Mouse (Mus musculus) urinary bladder, postnatal 10 days (tissue): Measurements from ENCODE around the gene Dnajb3.
A peak's percentile ranks its signal among the peaks of the same experiment; 100 is the strongest.

ENCODE experiments used
- DNase-seq: peaks from one replicate; pipeline ENCODE4 v3.0.0; 2022; ENCODE audit warnings: low spot score

Gene Dnajb3

GRCm38 (mm10) chr1:88205294-88205922 lies at the start of gene Dnajb3:
TSS of gene Dnajb3 (minus strand) at chr1:88205782.
- DNase-seq = no peak

GRCm38 (mm10) chr1:88254793-88255465 lies 49.3 kb upstream of the Dnajb3 start:
- no peak for DNase-seq

DNA sequence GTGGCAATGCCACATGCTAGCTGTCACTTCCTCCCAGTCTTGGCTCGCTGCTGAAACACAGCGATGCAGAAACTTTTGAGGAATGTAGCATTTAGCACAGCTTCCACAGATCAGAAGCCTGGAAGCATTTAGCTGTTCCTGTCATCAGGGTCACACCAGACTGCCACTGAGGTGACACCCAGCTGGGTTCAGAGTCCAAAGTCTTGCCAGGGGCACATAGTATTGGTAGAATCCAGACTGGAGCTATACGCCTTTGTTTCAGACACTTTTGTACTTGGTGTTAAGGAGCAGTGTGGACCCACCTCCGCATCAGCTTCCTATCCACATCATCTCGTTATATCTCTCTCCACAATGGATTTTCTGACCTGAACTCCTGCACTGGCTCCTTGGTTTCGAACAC lies 48.0 kb upstream of the Dnajb3 start:
- DNase-seq = no peak

DNA sequence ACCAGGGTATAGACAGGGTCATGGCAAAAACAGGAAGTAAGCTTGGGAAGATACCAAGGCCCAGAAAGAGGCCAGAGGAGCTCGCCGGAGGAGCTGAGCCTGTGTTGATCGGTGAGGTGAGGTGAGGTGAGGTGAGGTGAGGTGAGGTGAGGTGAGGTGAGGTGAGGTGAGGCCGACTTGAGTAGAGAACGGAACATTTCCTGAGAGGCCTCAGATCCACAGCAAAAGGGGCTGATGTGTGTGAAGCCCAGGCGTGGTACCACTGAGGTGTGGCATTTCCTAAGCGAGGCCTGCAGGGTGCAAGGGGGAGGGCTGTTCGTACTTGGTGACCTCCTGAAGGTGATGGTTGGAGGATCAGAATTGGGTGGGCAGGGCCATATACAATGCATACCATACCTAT lies 47.5 kb upstream of the Dnajb3 start:
- DNase-seq = no peak

DNA sequence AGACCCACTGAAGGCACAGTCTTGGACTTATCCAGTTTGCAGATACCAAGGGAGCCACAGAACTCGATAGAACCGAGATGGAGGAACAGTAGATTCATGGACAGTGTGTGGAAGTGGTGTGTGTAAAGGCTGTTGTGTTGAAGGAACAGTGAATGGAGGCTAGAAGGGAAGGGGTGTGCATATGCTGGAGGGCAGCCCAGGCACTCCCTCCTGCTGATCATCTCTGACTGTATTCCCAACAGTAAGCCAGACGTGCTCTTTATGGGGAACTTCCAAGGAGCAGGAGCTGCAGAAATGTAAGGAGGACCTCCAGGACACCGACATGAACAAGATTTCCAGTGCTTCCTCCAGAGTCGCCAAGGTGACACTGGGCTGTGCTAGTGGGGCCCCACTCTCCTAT lies 44.4 kb upstream of the Dnajb3 start:
- no peak for DNase-seq

- DNase-seq = no peak
Measured at GRCm38 (mm10) chr1:88249596-88249995, 44.0 kb upstream of the Dnajb3 start.

DNA sequence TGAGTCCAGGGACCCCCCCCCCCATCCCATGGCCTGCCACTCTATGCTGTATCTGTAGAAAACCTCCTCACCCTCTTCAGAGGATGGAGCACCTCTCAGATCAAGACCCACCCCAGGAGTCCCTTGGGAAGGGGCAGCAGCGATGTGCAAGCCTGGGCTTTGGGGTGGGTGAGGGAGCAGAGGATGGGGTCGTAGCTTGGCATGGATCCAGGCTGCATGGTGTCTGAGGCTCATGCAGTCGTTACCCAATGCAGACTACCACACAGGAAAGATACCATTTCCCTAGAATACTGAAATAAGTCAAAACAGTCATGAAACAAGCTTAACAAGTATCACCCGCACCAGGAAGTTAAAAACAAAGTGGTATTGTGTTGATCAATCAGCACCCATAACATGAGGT lies 43.1 kb upstream of the Dnajb3 start:
- DNase-seq = no peak

GRCm38 (mm10) chr1:88247660-88248059 lies 42.1 kb upstream of the Dnajb3 start:
- DNase-seq = no peak

- no peak for DNase-seq
Measured at GRCm38 (mm10) chr1:88246386-88246785, 40.8 kb upstream of the Dnajb3 start.

DNA sequence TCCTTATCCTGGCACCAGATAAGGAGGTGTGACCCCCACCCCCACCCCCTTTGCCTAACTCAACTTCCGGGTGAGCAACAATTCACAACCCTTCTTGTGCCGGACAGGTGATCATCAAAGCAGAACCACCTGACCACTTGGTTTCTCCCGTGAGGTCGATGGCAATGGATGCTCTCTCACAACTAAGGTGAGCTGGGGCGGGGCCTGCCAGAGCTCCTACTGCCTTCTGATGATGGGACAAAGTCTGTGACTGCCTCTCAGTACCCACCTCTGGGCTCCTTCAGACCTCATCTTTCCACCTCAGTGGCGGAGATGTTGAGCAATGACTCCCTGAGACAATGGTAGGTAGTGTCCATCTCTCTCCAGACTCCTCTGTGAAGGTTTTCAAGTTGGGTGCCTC lies 40.3 kb upstream of the Dnajb3 start:
- no peak for DNase-seq

- no peak for DNase-seq
Measured at GRCm38 (mm10) chr1:88243861-88244260, 38.3 kb upstream of the Dnajb3 start.

DNA sequence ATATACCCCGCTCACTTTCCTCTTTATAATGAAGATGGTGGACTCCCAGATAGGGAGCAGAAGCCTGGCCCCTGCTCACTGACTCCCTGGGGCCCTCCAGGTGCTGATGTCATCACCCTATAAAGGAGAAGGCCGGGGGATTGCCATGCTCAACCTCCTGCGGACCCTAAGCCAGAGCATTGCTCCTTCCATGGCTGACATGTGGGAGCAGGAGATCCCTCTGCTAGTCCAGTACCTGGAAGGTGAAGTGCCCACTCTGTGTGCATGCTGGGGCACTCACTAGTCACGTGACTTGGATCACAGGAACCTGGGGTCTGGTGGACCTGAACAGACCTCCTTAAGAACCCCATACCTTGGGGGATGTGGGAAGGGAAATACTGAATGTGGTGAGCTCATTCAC lies 35.0 kb upstream of the Dnajb3 start:
- no peak for DNase-seq

GRCm38 (mm10) chr1:88240072-88240471 lies 34.5 kb upstream of the Dnajb3 start:
- no peak for DNase-seq

DNA sequence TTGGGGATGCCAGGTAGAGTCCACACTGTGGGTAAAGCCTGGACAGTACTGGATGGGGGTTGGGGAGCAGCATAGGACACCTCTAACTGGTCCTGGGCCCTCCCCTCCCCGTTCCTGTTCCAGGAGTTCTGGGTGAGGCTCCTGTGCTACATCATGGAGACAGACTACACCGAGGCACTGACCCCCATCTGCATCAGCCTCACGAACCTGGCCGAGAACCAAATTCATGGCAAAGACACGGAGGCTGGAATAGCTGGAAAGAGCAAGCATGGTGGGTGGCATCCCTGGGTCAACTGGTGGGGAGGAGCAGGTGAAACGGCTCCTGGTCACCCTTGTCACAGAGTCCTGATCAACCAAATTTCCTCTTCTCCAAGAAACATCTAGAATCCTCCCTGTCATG lies 33.2 kb upstream of the Dnajb3 start:
- DNase-seq = no peak

DNA sequence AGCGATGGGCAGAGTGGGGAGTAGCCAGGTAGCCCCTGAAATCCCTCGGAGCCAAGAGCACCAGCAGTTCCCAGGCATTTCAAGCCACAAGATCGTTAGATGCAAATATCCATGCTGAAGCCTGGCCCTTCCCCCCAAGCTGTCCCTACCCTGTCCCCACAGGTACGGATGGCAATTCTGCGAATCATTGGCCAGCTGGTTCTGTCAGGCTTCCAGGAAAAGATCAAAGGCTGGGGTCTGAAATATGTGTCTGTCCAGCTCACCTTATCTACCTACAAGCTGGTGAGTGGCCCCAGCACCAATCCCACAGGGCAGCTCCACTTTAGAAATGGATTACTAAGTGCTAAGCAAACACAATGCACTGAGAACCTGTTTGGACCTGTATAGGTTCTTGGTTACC lies 31.7 kb upstream of the Dnajb3 start:
- DNase-seq = no peak

DNA sequence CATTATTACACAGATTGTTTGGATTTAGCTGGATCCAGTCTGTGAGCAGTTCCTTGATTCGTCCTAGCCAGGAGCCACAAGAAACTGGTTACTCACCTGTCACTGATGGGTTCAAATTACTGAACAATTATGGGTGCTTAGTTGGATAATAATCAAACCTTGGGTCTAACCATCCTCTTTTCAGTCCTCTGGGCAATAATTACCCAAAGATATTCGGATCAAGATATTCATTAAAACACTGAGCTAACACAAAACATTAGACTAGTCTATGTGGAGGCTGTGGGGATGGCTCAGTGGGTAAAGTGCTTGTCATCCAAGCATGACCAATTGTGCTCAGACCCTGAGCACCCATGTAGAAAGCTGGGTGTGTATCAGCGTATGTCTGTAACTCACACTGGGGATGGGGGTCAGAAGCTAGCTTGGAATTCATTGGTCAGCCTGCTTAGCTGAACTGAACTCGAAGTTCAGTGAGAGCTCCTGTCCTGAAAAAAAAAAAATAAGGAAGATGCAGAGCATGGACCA lies 30.4 kb upstream of the Dnajb3 start:
- no peak for DNase-seq

DNA sequence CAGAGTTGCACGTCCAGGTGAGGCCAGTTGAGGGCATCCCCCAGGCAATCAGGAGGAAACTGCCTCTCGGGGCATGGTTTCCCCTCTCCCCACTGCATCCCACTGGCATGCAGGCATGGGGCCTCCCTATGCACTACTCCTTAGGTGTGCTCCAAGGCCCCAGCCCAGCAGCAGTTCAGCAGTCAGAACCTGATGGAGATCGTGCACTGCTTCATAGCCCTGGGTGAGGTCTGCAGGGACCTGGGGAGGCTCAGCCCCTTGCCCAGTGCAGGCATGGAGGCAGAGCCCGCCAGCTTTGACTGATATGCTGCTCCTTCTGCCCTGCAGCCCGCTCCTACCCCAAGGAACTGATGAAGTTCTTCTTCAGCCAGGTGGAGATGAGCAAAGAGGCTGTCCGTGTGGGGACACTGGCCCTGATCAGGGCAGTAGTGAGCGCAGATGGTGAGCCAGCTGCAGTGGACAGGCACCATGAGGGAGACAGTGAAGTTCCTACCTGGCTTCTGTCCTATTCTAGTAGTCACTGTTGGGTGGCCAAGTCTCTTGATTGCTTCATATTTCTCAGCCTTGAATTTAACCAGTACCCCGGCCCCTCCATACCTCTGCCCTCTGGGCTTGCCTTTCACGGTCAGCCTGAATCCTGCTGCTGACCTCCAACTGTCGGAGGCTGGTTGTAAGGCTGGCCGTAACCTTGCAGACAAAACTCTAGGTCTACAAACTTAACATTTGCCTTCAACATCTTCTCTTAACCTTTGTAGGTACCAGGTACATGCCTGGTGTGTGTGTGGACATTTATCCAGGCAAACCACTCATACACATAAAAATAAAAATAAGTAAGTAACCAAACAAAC lies 29.7 kb upstream of the Dnajb3 start:
- DNase-seq = peak; percentile 35

- DNase-seq = peak; percentile 30
Measured at GRCm38 (mm10) chr1:88234646-88235045, 29.1 kb upstream of the Dnajb3 start.

- DNase-seq = peak; percentile 11
Measured at GRCm38 (mm10) chr1:88234248-88234610, 28.6 kb upstream of the Dnajb3 start.

DNA sequence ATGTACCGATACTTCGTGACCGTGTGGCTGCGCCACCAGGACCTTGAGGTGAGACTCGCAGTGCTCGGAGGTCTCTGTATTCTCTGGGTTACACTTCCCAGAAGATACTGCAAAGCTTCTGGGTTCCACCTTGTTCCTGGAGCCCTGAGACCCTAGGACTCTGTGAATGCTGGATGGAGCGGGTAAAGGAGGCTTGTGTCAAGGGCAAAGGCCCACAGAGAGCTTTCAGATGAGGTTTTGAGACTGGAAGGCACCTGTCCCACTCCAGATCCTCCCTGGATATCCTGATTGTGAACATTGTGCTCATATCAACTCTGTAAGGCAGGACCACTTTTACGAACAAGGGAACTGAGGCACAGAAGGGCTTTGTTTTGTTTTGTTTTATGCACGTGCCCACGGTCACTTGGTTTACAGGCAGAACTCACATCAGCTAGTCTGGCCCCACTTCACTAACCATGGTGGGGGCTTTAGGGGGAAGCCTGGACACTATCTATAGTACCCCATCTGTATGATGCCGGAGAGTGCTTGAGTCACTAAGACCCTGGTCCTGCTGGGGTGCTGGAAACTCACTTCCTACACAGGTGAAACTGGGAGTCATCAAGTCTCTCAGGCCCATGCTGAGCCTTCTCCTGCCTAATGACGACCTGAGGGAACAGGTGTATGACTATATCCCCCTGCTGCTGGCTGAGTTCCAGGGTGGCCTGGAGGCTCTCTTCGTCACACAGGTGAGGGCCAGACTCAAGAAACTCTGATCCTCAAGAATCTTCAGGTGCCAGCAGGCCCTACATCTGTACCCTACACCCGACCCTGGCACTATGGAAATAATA lies 28.1 kb upstream of the Dnajb3 start:
- DNase-seq = peak; percentile 65

DNA sequence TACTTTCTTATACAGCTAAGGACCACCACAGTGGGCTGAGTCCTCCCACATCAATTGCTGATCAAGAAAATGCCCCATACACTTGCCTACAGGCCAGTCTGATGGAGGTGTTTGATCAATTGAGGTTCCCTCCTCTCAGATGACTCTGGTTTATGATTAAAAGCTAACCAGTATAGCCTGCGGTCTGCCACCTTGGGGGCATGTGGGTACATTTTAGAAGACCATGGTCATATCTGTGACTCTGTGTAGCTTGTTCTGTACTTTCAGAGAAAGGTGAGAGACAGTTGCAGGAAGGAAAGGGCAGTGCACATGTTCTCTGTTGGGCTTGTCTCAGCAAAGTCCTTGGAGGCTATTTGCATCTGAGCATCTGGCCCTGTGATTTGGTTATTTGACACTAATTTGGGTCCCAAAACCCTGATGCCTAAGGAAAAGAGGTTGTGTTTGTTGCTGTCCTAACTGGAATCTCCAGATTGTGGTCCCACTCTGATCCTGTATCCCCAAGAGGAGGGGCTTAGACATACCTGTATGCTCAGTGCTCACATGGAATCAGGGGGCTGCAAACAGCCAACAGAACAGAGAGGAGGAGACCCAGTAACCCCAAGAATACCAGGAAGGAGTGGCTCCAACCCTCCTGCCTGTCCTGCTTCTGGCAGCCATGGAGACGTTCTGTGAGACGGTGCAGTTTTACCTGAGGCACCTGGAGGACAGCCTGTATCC lies 27.2 kb upstream of the Dnajb3 start:
- DNase-seq = peak; percentile 21
